Mouse (Mus musculus) midbrain, embryonic 10.5 days (tissue): ENCODE measurements around the gene E330009J07Rik. TPM values are rescaled to one million over a fixed set of nuclear protein-coding genes. Genes with fewer than 3 reads are reported as not detected.

Experiments used
- DNase-seq: peaks from one replicate; pipeline ENCODE4 v3.0.0-alpha.2; 2017; ENCODE audit warnings: low spot score
- H3K27ac ChIP-seq: fragments of 300-500 bp; sonication (generic); replicated peaks from 2 replicates; pipeline ENCODE4 v1.5.1; 2016; ENCODE audit warnings: mild to moderate bottlenecking
- H3K27me3 ChIP-seq: fragments of 300-500 bp; sonication (generic); 2 replicates; pipeline ENCODE4 v1.6.1; 2016; ENCODE audit warnings: low read depth, mild to moderate bottlenecking; ENCODE audit not compliant: poor library complexity, severe bottlenecking
- H3K36me3 ChIP-seq: fragments of 300-500 bp; sonication (generic); 2 replicates; pipeline ENCODE4 v1.6.1; 2016; ENCODE audit warnings: mild to moderate bottlenecking, moderate library complexity
- H3K4me1 ChIP-seq: fragments of 300-500 bp; sonication (generic); 2 replicates; pipeline ENCODE4 v1.6.1; 2016
- H3K4me3 ChIP-seq: fragments of 300-500 bp; sonication (generic); 2 replicates; pipeline ENCODE4 v1.5.1; 2016; ENCODE audit warnings: mild to moderate bottlenecking, moderate library complexity
- H3K9me3 ChIP-seq: fragments of 300-500 bp; sonication (generic); replicated peaks from 2 replicates; pipeline ENCODE4 v1.6.1; 2016; ENCODE audit warnings: mild to moderate bottlenecking
- WGBS: fragments of 180-500 bp; shearing (Covaris S2); methylation state at CpG from one replicate; pipeline ENCODE4 v1.1.7; 2016; 5-methylcytosine and 5-hydroxymethylcytosine counted together
- polyA plus RNA-seq: library from polyadenylated mRNA; unstranded; fragments of >200 nt; fragmentation: Nextera tagmentation; extraction: Ambion mirVana; gene quantifications from 2 replicates; pipeline ENCODE4 v1.2.1, GENCODE M21; 2016

E330009J07Rik gene
- polyA plus RNA-seq, 1 experiment from 2014 or later = 12.2 TPM

- Histone ChIP-seq H3K4me3 (no peak overlapping the region), H3K27ac (no peak overlapping the region), H3K27me3 (no peaks in the 10 kb centered on the region), H3K4me1 (no peaks in the 10 kb centered on the region; the same call in 1 of the 2 replicates), H3K9me3 (no peaks in the 10 kb centered on the region), H3K36me3 (peaks cover 35% of the 10 kb centered on the region)
- no peak for DNase-seq
- 91% methylated on average over 4 of the region's 4 CpGs for WGBS
Measured at GRCm38 (mm10) chr6:40381908-40382307, 54.0 kb downstream of the E330009J07Rik start.

DNA sequence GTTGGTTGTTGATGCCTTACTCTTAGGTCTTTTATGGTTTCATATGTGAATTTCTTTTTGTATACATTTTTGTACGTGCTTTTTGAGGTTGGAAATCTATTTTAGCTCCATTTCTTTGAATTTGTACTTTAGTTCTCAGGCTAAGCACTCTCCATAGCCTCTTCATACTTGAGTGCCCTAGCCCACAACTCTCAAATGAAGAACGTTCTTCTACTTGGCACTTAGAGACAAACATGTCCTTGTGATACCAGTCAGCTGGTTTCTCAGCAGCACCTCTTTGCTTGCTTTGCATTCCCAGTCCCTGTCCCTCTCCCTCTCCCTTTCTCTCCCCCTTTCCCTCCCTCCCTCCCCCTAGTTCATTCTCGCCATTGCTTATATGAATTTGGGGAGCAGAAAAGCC is 55.8 kb downstream of the E330009J07Rik start:
- whole genome bisulfite sequencing = 88% methylated on average over 3 of the region's 3 CpGs
- H3K27me3 ChIP-seq = no peaks in the 10 kb centered on the region
- no peak overlapping the region for H3K27ac ChIP-seq
- no peaks in the 10 kb centered on the region for H3K4me1 ChIP-seq
- no peaks in the 10 kb centered on the region for H3K9me3 ChIP-seq
- DNase-seq = no peak
- H3K36me3 ChIP-seq = peaks cover 35% of the 10 kb centered on the region
- H3K4me3 ChIP-seq = no peak overlapping the region

- H3K27ac ChIP-seq = no peak overlapping the region
- no peaks in the 10 kb centered on the region for H3K4me1 ChIP-seq
- H3K9me3 ChIP-seq = no peaks in the 10 kb centered on the region
- no peaks in the 10 kb centered on the region for H3K27me3 ChIP-seq
- 97% methylated on average over 6 of the region's 6 CpGs for WGBS
- no peak for DNase-seq
- H3K36me3 ChIP-seq = peaks cover 28% of the 10 kb centered on the region; the same call in 1 of the 2 replicates
- H3K4me3 ChIP-seq = no peak overlapping the region
Measured at GRCm38 (mm10) chr6:40371031-40371430, 64.9 kb downstream of the E330009J07Rik start.

DNA sequence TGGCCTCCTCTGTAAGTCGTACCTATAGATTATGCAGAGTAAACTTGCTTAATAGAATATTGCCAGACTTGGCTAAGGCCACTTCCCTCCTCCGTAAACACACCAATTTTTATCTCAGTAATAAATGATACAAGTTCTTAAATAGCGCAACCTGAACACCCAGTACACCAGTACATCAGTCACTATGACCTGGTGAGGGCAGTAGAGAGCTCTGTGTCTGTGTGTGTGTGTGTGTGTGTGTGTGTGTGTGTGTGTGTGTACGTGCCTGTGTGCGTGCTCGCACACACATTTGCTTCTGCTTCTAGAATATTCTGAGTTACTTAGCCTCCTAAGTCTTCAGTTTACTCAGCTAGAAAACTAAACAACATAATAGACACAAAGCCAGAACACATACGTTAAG is 82.6 kb downstream of the E330009J07Rik start:
- DNase-seq = no peak
- H3K36me3 ChIP-seq = peaks cover 36% of the 10 kb centered on the region
- 95% methylated on average over 7 of the region's 7 CpGs for WGBS
- H3K4me1 ChIP-seq = no peaks in the 10 kb centered on the region
- H3K4me3 ChIP-seq = no peak overlapping the region
- no peaks in the 10 kb centered on the region for H3K9me3 ChIP-seq
- H3K27ac ChIP-seq = no peak overlapping the region
- H3K27me3 ChIP-seq = no peaks in the 10 kb centered on the region

Other genes with a start within 250 kb of the E330009J07Rik start
- gene Agk, start 111.0 kb downstream of the E330009J07Rik start, polyA plus RNA-seq = 46.3 and 47.6 TPM in 2 replicates
- 0.07 TPM in 1 of 2 replicates, not detected in the other for gene Wee2, start 3.0 kb upstream of the E330009J07Rik start, polyA plus RNA-seq
- gene Ssbp1, start 35.2 kb upstream of the E330009J07Rik start, polyA plus RNA-seq = 226 and 228 TPM in 2 replicates
- gene Tas2r137, start 55.1 kb upstream of the E330009J07Rik start, polyA plus RNA-seq = not detected in 2 replicates
- not detected in 2 replicates for gene Tas2r108, start 57.4 kb upstream of the E330009J07Rik start, polyA plus RNA-seq
- gene Prss37, start 83.4 kb upstream of the E330009J07Rik start, polyA plus RNA-seq = not detected in 2 replicates
- gene Olfr461, start 118.9 kb upstream of the E330009J07Rik start, polyA plus RNA-seq = 0.11 and 0.22 TPM in 2 replicates
- gene Olfr460, start 133.4 kb upstream of the E330009J07Rik start, polyA plus RNA-seq = not detected in 2 replicates
- 0.31 and 0.55 TPM in 2 replicates for gene Clec5a, start 149.7 kb upstream of the E330009J07Rik start, polyA plus RNA-seq
- gene Tas2r138, start 177.2 kb upstream of the E330009J07Rik start, polyA plus RNA-seq = not detected in 2 replicates
- not detected in 2 replicates for gene Mgam, start 192.7 kb upstream of the E330009J07Rik start, polyA plus RNA-seq